Mouse (Mus musculus): ENCODE measurements at regions not wholly inside any gene's neighbourhood (a gene's known extent, or its start where the extent isn't known, plus 50 kb on each side); places are given as distances from the start of the nearest gene placed in this dataset.

GRCm38 (mm10) chr13:71549206-71549831 is 414.2 kb downstream of the Irx1 start:
- no peak overlapping the region for H3K4me3 ChIP-seq (ENCODE audit: extremely low read depth, insufficient read depth, insufficient read length)
- H3K27ac ChIP-seq (ENCODE audit: insufficient read depth, low read length): no peak overlapping the region
- DNase-seq (ENCODE audit: low read depth in 1 of 2, low spot score in 2 of 2): no peak
- H3K4me1 ChIP-seq (ENCODE audit: control insufficient read depth, insufficient read depth, insufficient read length): no peaks in the 10 kb centered on the region
- WGBS: 83% methylated on average over 10 of the region's 10 CpGs
- TF ChIP-seq CTCF (IDR thresholded peaks at IDR 0.05; ENCODE audit: extremely low read depth, insufficient read depth, insufficient read length, insufficient replicate concordance) (no peak), POLR2A (IDR thresholded peaks at IDR 0.05; ENCODE audit: low read depth, low read length) (no peak)
- no peaks in the 10 kb centered on the region for H3K27me3 ChIP-seq (ENCODE audit: control insufficient read depth, insufficient read depth, low read length)
- H3K36me3 ChIP-seq (ENCODE audit: control insufficient read depth, insufficient read depth, low read length): no peaks in the 10 kb centered on the region

GRCm38 (mm10) chr13:71538226-71538625 is 425.3 kb downstream of the Irx1 start:
- H3K27ac ChIP-seq (ENCODE audit: insufficient read depth, low read length): no peak overlapping the region
- H3K4me3 ChIP-seq (ENCODE audit: extremely low read depth, insufficient read depth, insufficient read length): no peak overlapping the region
- no peak for TF ChIP-seq POLR2A (IDR thresholded peaks at IDR 0.05; ENCODE audit: low read depth, low read length)
- no peak for TF ChIP-seq CTCF (IDR thresholded peaks at IDR 0.05; ENCODE audit: extremely low read depth, insufficient read depth, insufficient read length, insufficient replicate concordance)
- DNase-seq (ENCODE audit: low read depth in 1 of 2, low spot score in 2 of 2): no peak
- no peaks in the 10 kb centered on the region for H3K27me3 ChIP-seq (ENCODE audit: control insufficient read depth, insufficient read depth, low read length)
- WGBS: 63% methylated on average over 4 of the region's 4 CpGs
- no peaks in the 10 kb centered on the region for H3K4me1 ChIP-seq (ENCODE audit: control insufficient read depth, insufficient read depth, insufficient read length)
- H3K36me3 ChIP-seq (ENCODE audit: control insufficient read depth, insufficient read depth, low read length): no peaks in the 10 kb centered on the region

- WGBS: 75% methylated on average over 7 of the region's 7 CpGs
- no peak for DNase-seq (ENCODE audit: low read depth in 1 of 2, low spot score in 2 of 2)
- Histone ChIP-seq H3K27me3 (ENCODE audit: control insufficient read depth, insufficient read depth, low read length) (no peaks in the 10 kb centered on the region), H3K4me1 (ENCODE audit: control insufficient read depth, insufficient read depth, insufficient read length) (no peaks in the 10 kb centered on the region), H3K27ac (ENCODE audit: insufficient read depth, low read length) (no peak overlapping the region), H3K36me3 (ENCODE audit: control insufficient read depth, insufficient read depth, low read length) (no peaks in the 10 kb centered on the region), H3K4me3 (ENCODE audit: extremely low read depth, insufficient read depth, insufficient read length) (no peak overlapping the region)
- TF ChIP-seq CTCF (IDR thresholded peaks at IDR 0.05; ENCODE audit: extremely low read depth, insufficient read depth, insufficient read length, insufficient replicate concordance): no peak
- no peak for TF ChIP-seq POLR2A (IDR thresholded peaks at IDR 0.05; ENCODE audit: low read depth, low read length)
Measured at GRCm38 (mm10) chr13:71532796-71533351, 430.6 kb downstream of the Irx1 start.

- Histone ChIP-seq H3K36me3 (ENCODE audit: control insufficient read depth, insufficient read depth, low read length) (no peaks in the 10 kb centered on the region), H3K4me1 (ENCODE audit: control insufficient read depth, insufficient read depth, insufficient read length) (no peaks in the 10 kb centered on the region)
- 57% methylated on average over 14 of the region's 14 CpGs for WGBS
Measured at GRCm38 (mm10) chr13:71529397-71530122, 434.0 kb downstream of the Irx1 start.

GRCm38 (mm10) chr13:71517776-71518175 is 445.7 kb downstream of the Irx1 start:
- no peak overlapping the region for H3K4me3 ChIP-seq (ENCODE audit: extremely low read depth, insufficient read depth, insufficient read length)
- DNase-seq (ENCODE audit: low read depth in 1 of 2, low spot score in 2 of 2): no peak
- TF ChIP-seq CTCF (IDR thresholded peaks at IDR 0.05; ENCODE audit: extremely low read depth, insufficient read depth, insufficient read length, insufficient replicate concordance) (no peak), POLR2A (IDR thresholded peaks at IDR 0.05; ENCODE audit: low read depth, low read length) (no peak)
- no peaks in the 10 kb centered on the region for H3K4me1 ChIP-seq (ENCODE audit: control insufficient read depth, insufficient read depth, insufficient read length)
- H3K27ac ChIP-seq (ENCODE audit: insufficient read depth, low read length): no peak overlapping the region
- H3K27me3 ChIP-seq (ENCODE audit: control insufficient read depth, insufficient read depth, low read length): no peaks in the 10 kb centered on the region
- 74% methylated on average over 1 of the region's 1 CpGs for WGBS
- no peaks in the 10 kb centered on the region for H3K36me3 ChIP-seq (ENCODE audit: control insufficient read depth, insufficient read depth, low read length)

More at GRCm38 (mm10) chr13:71529397-71530122, 434.0 kb downstream of the Irx1 start:
- Histone ChIP-seq H3K4me3 (ENCODE audit: extremely low read depth, insufficient read depth, insufficient read length) (no peak overlapping the region), H3K27me3 (ENCODE audit: control insufficient read depth, insufficient read depth, low read length) (no peaks in the 10 kb centered on the region), H3K27ac (ENCODE audit: insufficient read depth, low read length) (no peak overlapping the region)
- TF ChIP-seq POLR2A (IDR thresholded peaks at IDR 0.05; ENCODE audit: low read depth, low read length) (no peak), CTCF (IDR thresholded peaks at IDR 0.05; ENCODE audit: extremely low read depth, insufficient read depth, insufficient read length, insufficient replicate concordance) (no peak)
- DNase-seq (ENCODE audit: low read depth in 1 of 2, low spot score in 2 of 2): no peak

GRCm38 (mm10) chr13:71513204-71513603 is 450.3 kb downstream of the Irx1 start:
- WGBS: 61% methylated on average over 6 of the region's 6 CpGs
- no peaks in the 10 kb centered on the region for H3K27me3 ChIP-seq (ENCODE audit: control insufficient read depth, insufficient read depth, low read length)
- no peaks in the 10 kb centered on the region for H3K36me3 ChIP-seq (ENCODE audit: control insufficient read depth, insufficient read depth, low read length)
- no peak for DNase-seq (ENCODE audit: low read depth in 1 of 2, low spot score in 2 of 2)
- TF ChIP-seq POLR2A (IDR thresholded peaks at IDR 0.05; ENCODE audit: low read depth, low read length) (no peak), CTCF (IDR thresholded peaks at IDR 0.05; ENCODE audit: extremely low read depth, insufficient read depth, insufficient read length, insufficient replicate concordance) (no peak)
- no peaks in the 10 kb centered on the region for H3K4me1 ChIP-seq (ENCODE audit: control insufficient read depth, insufficient read depth, insufficient read length)
- no peak overlapping the region for H3K4me3 ChIP-seq (ENCODE audit: extremely low read depth, insufficient read depth, insufficient read length)
- no peak overlapping the region for H3K27ac ChIP-seq (ENCODE audit: insufficient read depth, low read length)

All from spleen, adult 2 months (tissue).